Mouse (Mus musculus): ENCODE data around the gene Ppp4c.

- no peak for TF ChIP-seq POLR2A (IDR thresholded peaks at IDR 0.05; ENCODE audit: control insufficient read depth, extremely low read depth, insufficient read depth, low read length, poor library complexity)
- no peak for TF ChIP-seq CTCF (IDR thresholded peaks at IDR 0.05; ENCODE audit: borderline replicate concordance, control insufficient read depth, extremely low read depth, insufficient read depth, low read length, poor library complexity)
These were observed 51.3 kb downstream of the Ppp4c start for GRCm38 (mm10) chr7:126740977-126741376.

Measured in thymus, adult 2 months (tissue).